Mouse (Mus musculus): ENCODE data around the gene Sdc1.

GRCm38 (mm10) chr12:8758029-8758428 lies 13.1 kb upstream of the Sdc1 start:
- TF ChIP-seq CTCF (IDR thresholded peaks at IDR 0.05; ENCODE audit: low read depth) (peak; percentile 44), EP300 (optimal IDR thresholded peaks at IDR 0.05) (no peak)

All from stomach, postnatal 0 days (tissue).